Mouse (Mus musculus) kidney, adult 2 months (tissue): Measurements from ENCODE around the gene Snrpa.
"Not testable (repeated sequence)": the region's sequence is repeated elsewhere in the genome, so short reads cannot be mapped to it uniquely, and the experiment has no call there.

Experiments
- CTCF ChIP-seq: fragments of 200-500 bp; conservative IDR thresholded peaks from 2 replicates; pipeline ENCODE4 v1.5.1; 2011; ENCODE audit warnings: low read depth, mild to moderate bottlenecking, control low read depth, low read length, moderate library complexity, mixed read lengths; ENCODE audit not compliant: insufficient read depth, insufficient read length
- POLR2A ChIP-seq: fragments of 200-500 bp; IDR thresholded peaks from one replicate; pipeline ENCODE4 v1.6.1; 2011; ENCODE audit warnings: low read depth, low read length, control low read depth

GRCm38 (mm10) chr7:27244088-27244487 lies 48.0 kb upstream of the Snrpa start:
- not testable (repeated sequence) for TF ChIP-seq POLR2A
- TF ChIP-seq CTCF: 0 out of 2 replicates have a peak, but pooled peaks have one; percentile 28
